Mouse (Mus musculus) lung, embryonic 16.5 days (tissue): ENCODE measurements around the gene Slc4a1ap. TPM values are rescaled to one million over a fixed set of nuclear protein-coding genes. Genes with fewer than 3 reads are reported as not detected.

ENCODE experiments used
- ATAC-seq: fragments of 200-750 bp; cut with Nextera tagmentation; 2 replicates; pipeline ENCODE4 v1.8.0; 2017; ENCODE audit warnings: low read depth, mild to moderate bottlenecking, moderate library complexity
- H3K27ac ChIP-seq: fragments of 300-500 bp; sonication (generic); 2 replicates; pipeline ENCODE4 v1.5.1; 2014; ENCODE audit warnings: mild to moderate bottlenecking, control low read depth, low read length
- H3K27me3 ChIP-seq: fragments of 300-500 bp; sonication (generic); 2 replicates; pipeline ENCODE4 v1.6.1; 2014; ENCODE audit warnings: low read depth, low read length, mixed read lengths; ENCODE audit not compliant: control insufficient read depth, insufficient read depth
- H3K36me3 ChIP-seq: fragments of 300-500 bp; sonication (generic); 2 replicates; pipeline ENCODE4 v1.6.1; 2014; ENCODE audit warnings: low read length; ENCODE audit not compliant: control insufficient read depth, insufficient read depth
- H3K4me1 ChIP-seq: fragments of 300-500 bp; sonication (generic); replicated peaks from 2 replicates; pipeline ENCODE4 v1.6.1; 2014; ENCODE audit warnings: low read length, mixed read lengths; ENCODE audit not compliant: control insufficient read depth, insufficient read depth
- H3K4me2 ChIP-seq: fragments of 300-500 bp; sonication (generic); 2 replicates; pipeline ENCODE4 v1.6.1; 2014; ENCODE audit warnings: low read depth, low read length, control low read depth
- H3K4me3 ChIP-seq: fragments of 300-500 bp; sonication (generic); 2 replicates; pipeline ENCODE4 v1.5.1; 2014; ENCODE audit warnings: mild to moderate bottlenecking, low read length, control low read depth
- H3K9ac ChIP-seq: fragments of 300-500 bp; sonication (generic); 2 replicates; pipeline ENCODE4 v1.6.1; 2014; ENCODE audit warnings: low read length, control low read depth
- H3K9me3 ChIP-seq: fragments of 300-500 bp; sonication (generic); 2 replicates; pipeline ENCODE4 v1.6.1; 2016; ENCODE audit warnings: low read length; ENCODE audit not compliant: control insufficient read depth
- WGBS: fragments of 180-500 bp; shearing (Covaris S2); extraction: QIAGEN DNeasy Blood & Tissue Kit; methylation state at CpG from one replicate; pipeline ENCODE4 v1.1.7; 2014; 5-methylcytosine and 5-hydroxymethylcytosine counted together
- polyA plus RNA-seq: library from polyadenylated mRNA; unstranded; fragments of >200 nt; fragmentation: Nextera tagmentation; extraction: Ambion mirVana; gene quantifications from 2 replicates; pipeline ENCODE4 v1.2.1, GENCODE M21; 2015

The Slc4a1ap gene
- 23.8 and 27.2 TPM in 2 replicates for polyA plus RNA-seq

GRCm38 (mm10) chr5:31526354-31527116 is at the start of gene Slc4a1ap:
Slc4a1ap (plus strand) TSS chr5:31526995.
- Histone ChIP-seq H3K4me2 (peak within 1 kb of the TSS; percentile 89), H3K4me3 (peak within 1 kb of the TSS; percentile 98), H3K27me3 (no peaks in the 10 kb centered on the region), H3K4me1 (peaks cover 16% of the 10 kb centered on the region), H3K27ac (peak within 1 kb of the TSS; percentile 42), H3K9ac (peak within 1 kb of the TSS; percentile 90), H3K9me3 (no peaks in the 10 kb centered on the region), H3K36me3 (peaks cover 15% of the 10 kb centered on the region)
- under 1% methylated on average over 28 of the region's 28 CpGs for WGBS
- ATAC-seq = peak; percentile 89

GRCm38 (mm10) chr5:31480536-31480935 is 46.3 kb upstream of the Slc4a1ap start:
- Histone ChIP-seq H3K36me3 (peaks cover 24% of the 10 kb centered on the region), H3K4me1 (no peaks in the 10 kb centered on the region), H3K9ac (no peak overlapping the region), H3K27me3 (no peaks in the 10 kb centered on the region), H3K27ac (no peak overlapping the region), H3K4me2 (no peak overlapping the region), H3K9me3 (no peaks in the 10 kb centered on the region), H3K4me3 (no peak overlapping the region)
- no peak for ATAC-seq
- WGBS = 79% methylated on average over 4 of the region's 4 CpGs

DNA sequence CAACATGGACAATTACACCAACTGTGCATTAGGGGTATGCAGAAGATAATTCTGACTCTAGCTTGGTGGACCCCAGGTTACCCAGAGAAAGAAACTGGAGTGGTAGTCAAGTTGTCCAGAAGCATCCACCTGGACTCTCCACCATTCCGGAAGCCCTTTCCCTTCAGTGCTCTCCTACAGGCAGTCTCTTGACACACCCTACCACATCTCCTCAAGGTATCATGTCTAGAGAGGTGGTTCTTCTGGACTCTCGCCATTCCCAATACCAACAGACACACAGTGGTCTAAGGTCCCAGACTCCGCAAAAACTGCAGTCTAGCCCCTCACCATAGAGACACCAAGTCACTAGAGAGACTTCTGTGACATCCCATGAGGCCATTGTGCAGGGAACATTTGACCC is 41.4 kb upstream of the Slc4a1ap start, which contains the start of gene 4930548H24Rik:
4930548H24Rik (plus strand) TSS at position 301 of the 400 bp plus-strand sequence.
- Histone ChIP-seq H3K9me3 (no peaks in the 10 kb centered on the region), H3K4me1 (no peaks in the 10 kb centered on the region), H3K27me3 (no peaks in the 10 kb centered on the region), H3K9ac (no peak within 1 kb of the TSS), H3K27ac (no peak within 1 kb of the TSS), H3K36me3 (peaks cover 6% of the 10 kb centered on the region), H3K4me3 (no peak within 1 kb of the TSS), H3K4me2 (no peak within 1 kb of the TSS)
- 93% methylated on average over 3 of the region's 3 CpGs for WGBS
- no peak for ATAC-seq

GRCm38 (mm10) chr5:31487889-31488288 is 38.9 kb upstream of the Slc4a1ap start:
- Histone ChIP-seq H3K27ac (no peak overlapping the region), H3K27me3 (no peaks in the 10 kb centered on the region), H3K9ac (no peak overlapping the region), H3K4me2 (no peak overlapping the region), H3K36me3 (no peaks in the 10 kb centered on the region), H3K4me3 (no peak overlapping the region), H3K4me1 (no peaks in the 10 kb centered on the region), H3K9me3 (no peaks in the 10 kb centered on the region)
- 88% methylated on average over 3 of the region's 3 CpGs for WGBS
- no peak for ATAC-seq

GRCm38 (mm10) chr5:31489116-31489769 is 37.6 kb upstream of the Slc4a1ap start:
- Histone ChIP-seq H3K27me3 (no peaks in the 10 kb centered on the region), H3K9ac (no peak overlapping the region), H3K4me2 (no peak overlapping the region), H3K36me3 (no peaks in the 10 kb centered on the region), H3K4me1 (no peaks in the 10 kb centered on the region), H3K27ac (no peak overlapping the region), H3K4me3 (no peak overlapping the region), H3K9me3 (no peaks in the 10 kb centered on the region)
- ATAC-seq = no peak
- 56% methylated on average over 7 of the region's 7 CpGs for WGBS

DNA sequence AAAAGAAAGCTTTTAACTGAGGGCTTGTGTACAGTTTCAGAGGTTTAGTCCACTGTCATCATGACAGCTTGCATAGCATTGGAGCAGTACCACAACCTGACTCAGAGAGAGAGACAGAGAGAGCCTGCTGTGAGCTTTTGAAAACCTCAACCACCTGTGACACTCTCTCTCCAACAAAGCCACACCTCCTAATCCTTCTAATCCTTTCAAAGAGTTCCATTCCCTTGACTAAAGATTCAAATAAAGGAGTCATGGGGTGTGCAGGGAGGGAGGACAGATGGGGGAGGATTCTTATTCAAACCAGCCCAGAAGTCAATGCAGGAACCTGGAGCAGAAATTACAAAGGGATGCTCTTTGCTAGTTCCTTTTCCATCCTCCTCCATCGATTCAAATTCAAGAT is 34.8 kb upstream of the Slc4a1ap start:
- WGBS = 58% methylated on average over 1 of the region's 1 CpGs
- Histone ChIP-seq H3K4me2 (no peak overlapping the region), H3K9me3 (no peaks in the 10 kb centered on the region), H3K36me3 (peaks cover 4% of the 10 kb centered on the region; the same call in 1 of the 2 replicates), H3K4me3 (no peak overlapping the region), H3K4me1 (peaks cover 7% of the 10 kb centered on the region), H3K27me3 (no peaks in the 10 kb centered on the region), H3K9ac (no peak overlapping the region), H3K27ac (no peak overlapping the region)
- no peak for ATAC-seq

DNA sequence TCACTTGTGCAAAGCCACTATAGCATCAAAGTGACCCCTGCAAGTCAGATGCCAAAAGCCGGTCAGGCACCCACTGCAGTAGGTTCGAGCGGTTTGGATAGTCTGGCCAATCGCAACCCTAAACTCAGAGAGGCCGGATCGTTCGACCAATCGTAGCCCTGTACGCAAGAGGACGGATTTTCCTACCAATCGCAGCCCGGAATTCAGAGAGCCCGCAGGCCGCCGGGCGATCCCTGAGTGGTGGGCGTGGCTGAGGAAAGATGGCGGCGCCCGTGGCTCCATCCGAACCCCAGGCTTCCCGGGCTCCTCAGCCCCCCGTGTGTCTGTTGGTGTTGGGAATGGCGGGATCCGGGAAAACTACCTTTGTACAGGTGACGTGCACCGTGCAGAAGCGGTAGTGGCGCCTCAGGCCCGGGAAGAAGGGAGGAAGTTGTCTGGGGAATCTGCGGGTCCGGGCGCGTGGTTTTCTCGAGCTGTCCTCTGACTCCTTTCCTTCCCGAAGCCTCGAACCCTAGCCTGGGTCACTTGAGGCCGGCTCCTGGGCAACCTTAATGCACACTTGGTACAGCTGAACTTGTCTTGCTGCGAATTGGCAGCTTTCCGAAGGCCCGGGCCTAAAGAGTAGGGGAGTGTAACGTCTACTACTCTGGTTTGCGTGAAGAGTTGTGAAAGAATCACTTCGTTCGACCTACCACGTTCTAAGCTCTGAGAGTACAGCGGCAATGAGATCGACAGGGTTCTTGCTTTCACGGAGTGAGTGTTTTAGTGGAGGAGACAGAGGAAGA is 32.1 kb upstream of the Slc4a1ap start, which contains the start of gene Gpn1:
Gpn1 (plus strand) TSS at position 229 of the 785 bp plus-strand sequence.
- H3K9me3 ChIP-seq = no peaks in the 10 kb centered on the region
- WGBS = under 1% methylated on average over 49 of the region's 49 CpGs
- H3K9ac ChIP-seq = peak within 1 kb of the TSS; percentile 78
- H3K36me3 ChIP-seq = peaks cover 13% of the 10 kb centered on the region
- ATAC-seq = peak; percentile 100
- H3K27me3 ChIP-seq = no peaks in the 10 kb centered on the region
- H3K4me1 ChIP-seq = peaks cover 7% of the 10 kb centered on the region
- peak within 1 kb of the TSS; percentile 90 for H3K4me2 ChIP-seq
- no peak within 1 kb of the TSS for H3K27ac ChIP-seq
- peak within 1 kb of the TSS; percentile 79 for H3K4me3 ChIP-seq

- ATAC-seq = peak; percentile 47; the same call in 1 of the 2 replicates
- no peaks in the 10 kb centered on the region for H3K27me3 ChIP-seq
Measured at GRCm38 (mm10) chr5:31504843-31505242, 22.0 kb upstream of the Slc4a1ap start.

GRCm38 (mm10) chr5:31512481-31512880 is 14.3 kb upstream of the Slc4a1ap start:
- no peak overlapping the region for H3K4me2 ChIP-seq
- no peaks in the 10 kb centered on the region for H3K27me3 ChIP-seq
- no peak overlapping the region for H3K4me3 ChIP-seq
- 75% methylated on average over 1 of the region's 1 CpGs for WGBS
- no peaks in the 10 kb centered on the region for H3K9me3 ChIP-seq
- H3K4me1 ChIP-seq = no peaks in the 10 kb centered on the region
- ATAC-seq = no peak
- H3K36me3 ChIP-seq = peaks cover 18% of the 10 kb centered on the region
- H3K27ac ChIP-seq = no peak overlapping the region
- H3K9ac ChIP-seq = no peak overlapping the region

More at GRCm38 (mm10) chr5:31504843-31505242, 22.0 kb upstream of the Slc4a1ap start:
- Histone ChIP-seq H3K9me3 (no peaks in the 10 kb centered on the region), H3K4me1 (no peaks in the 10 kb centered on the region; the same call in 1 of the 2 replicates), H3K9ac (no peak overlapping the region), H3K4me2 (no peak overlapping the region), H3K36me3 (peaks cover 37% of the 10 kb centered on the region), H3K27ac (no peak overlapping the region), H3K4me3 (no peak overlapping the region)
- WGBS = 50% methylated on average over 10 of the region's 10 CpGs
